Mouse (Mus musculus) MEL (cell line): ENCODE measurements around the gene Il2ra.

Experiments
- EP300 ChIP-seq, 2 experiments: IDR thresholded peaks; 2 replicates each; pipeline ENCODE4 v1.6.1; 2011; ENCODE audit warnings: improper control_type of control experiment in 2 of 2, low read length in 2 of 2, low read depth in 1 of 2, mild to moderate bottlenecking in 1 of 2
- MAX ChIP-seq: IDR thresholded peaks from 2 replicates; pipeline ENCODE4 v1.6.1; 2011; ENCODE audit warnings: low read length, improper control_type of control experiment
- NELFE ChIP-seq: IDR thresholded peaks from 2 replicates; pipeline ENCODE4 v1.6.1; 2011; ENCODE audit warnings: low read depth, low read length, improper control_type of control experiment
- ZNF384 ChIP-seq: IDR thresholded peaks from 2 replicates; pipeline ENCODE4 v1.6.1; 2012; ENCODE audit warnings: low read depth, mild to moderate bottlenecking, inconsistent platforms, low read length, improper control_type of control experiment

DNA sequence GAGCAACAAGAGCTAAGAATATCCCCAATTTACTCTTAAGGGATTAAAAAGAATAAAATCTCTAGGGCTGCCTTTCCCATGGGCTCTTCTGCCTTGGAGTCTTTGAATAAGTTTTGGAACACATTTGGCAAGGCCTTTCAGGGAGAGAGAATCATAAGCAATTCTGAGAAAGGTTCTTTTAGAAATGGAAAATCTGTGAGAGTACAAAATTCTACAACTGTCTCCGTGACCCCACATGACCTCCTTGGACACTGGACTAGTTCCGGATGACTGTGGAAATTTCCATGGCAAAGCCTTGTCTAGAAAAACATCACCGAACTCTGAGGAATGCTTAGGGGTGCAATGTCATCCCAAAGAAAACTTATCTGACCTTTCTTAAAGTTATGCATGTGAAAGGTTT is 22.7 kb downstream of the Il2ra start:
- no peak for TF ChIP-seq NELFE
- TF ChIP-seq EP300 (IDR thresholded peaks at IDR 0.05; ENCODE audit: low read depth in 1 of 2, low read length in 2 of 2), result no peak
- TF ChIP-seq MAX, result no peak
- TF ChIP-seq ZNF384, result no peak
